Mouse (Mus musculus): Measurements from ENCODE around the gene 1700113H08Rik.

1700113H08Rik gene

DNA sequence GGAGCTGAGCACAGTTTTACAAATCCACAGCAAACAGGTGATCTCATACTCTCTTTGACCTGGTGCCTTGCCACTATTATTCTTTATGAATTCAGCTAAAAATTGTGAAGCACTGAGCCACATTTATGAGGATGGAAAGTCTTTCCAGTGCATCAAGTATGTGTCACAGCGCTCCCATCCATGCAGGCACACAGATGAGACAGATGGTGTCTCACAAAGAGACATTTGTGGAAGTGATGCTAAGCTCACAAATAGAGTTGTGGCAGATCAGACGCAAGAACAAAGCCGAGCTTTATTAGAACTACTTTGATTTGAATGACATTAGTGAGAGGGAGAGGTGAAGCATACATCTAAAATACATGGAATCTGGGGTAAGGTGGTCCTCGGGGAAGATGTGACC is 153.2 kb downstream of the 1700113H08Rik start:
- DNase-seq (ENCODE audit: low spot score): no peak

- no peak for DNase-seq (ENCODE audit: low spot score)
Measured at GRCm38 (mm10) chr10:87212854-87213253, 155.0 kb downstream of the 1700113H08Rik start.

- DNase-seq (ENCODE audit: low spot score): no peak
Measured at GRCm38 (mm10) chr10:87230071-87230910, 172.4 kb downstream of the 1700113H08Rik start.

DNA sequence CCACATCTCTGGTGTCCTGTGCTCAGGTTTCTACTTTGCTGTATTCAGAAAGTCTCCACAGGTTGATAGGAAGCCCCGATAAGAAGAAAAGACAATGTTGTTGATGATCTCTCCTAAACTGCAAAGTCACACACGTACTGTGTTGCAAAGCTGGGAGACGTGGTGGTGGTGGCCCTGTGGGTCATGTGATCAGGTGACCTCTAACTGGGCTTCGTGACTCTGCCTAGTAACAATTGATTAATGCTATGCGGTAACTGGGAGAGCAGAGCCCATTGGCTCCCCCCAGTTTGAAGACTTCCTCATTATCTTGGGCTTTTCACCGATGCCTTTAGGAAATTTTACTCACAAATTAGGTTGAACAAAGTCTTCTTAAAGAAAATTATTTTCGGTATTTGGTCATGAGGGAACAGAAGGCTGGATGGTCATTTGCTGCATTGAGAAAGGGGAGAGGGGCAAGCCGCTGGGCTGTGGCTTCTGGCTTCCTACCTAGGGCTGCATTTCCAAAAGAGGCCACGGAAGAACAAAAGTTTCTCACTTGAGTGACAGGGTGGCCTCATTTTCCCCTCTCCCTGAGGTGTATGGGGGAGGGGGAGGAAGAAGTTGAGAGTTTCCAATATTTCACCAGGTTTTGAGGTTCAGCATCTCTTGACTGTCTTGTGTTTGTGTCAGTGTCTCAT is 181.6 kb downstream of the 1700113H08Rik start:
- DNase-seq (ENCODE audit: low spot score): no peak

- no peak for DNase-seq (ENCODE audit: low spot score)
Measured at GRCm38 (mm10) chr10:87271724-87272123, 213.9 kb downstream of the 1700113H08Rik start.

DNA sequence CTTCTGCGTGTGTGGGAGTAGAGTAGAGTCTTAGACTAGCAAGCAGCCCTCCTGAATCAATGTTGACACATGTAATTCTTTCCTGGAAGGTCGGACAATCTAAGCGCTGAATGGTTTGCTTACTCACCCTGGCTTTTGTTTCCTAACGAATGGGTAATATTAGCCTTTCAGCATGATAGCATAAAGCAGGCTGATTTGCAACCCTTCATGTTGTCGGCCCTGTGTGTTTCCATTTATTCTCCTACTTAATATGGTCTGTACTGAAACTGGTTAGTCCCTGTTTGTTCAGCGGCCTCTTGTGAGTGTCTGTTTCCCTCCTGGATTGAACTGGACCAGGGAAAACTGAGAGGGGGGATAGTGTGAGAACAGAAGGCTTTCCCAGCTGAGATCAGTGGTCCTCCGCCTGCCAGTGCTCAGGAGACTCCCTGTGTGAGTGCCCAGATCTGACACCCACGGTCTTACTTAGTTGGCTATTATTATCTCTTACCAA is 214.3 kb downstream of the 1700113H08Rik start:
- no peak for DNase-seq (ENCODE audit: low spot score)

- no peak for DNase-seq (ENCODE audit: low spot score)
Measured at GRCm38 (mm10) chr10:87275075-87275474, 217.2 kb downstream of the 1700113H08Rik start.
